Mouse (Mus musculus): ENCODE measurements around the gene Olfr1564.

DNA sequence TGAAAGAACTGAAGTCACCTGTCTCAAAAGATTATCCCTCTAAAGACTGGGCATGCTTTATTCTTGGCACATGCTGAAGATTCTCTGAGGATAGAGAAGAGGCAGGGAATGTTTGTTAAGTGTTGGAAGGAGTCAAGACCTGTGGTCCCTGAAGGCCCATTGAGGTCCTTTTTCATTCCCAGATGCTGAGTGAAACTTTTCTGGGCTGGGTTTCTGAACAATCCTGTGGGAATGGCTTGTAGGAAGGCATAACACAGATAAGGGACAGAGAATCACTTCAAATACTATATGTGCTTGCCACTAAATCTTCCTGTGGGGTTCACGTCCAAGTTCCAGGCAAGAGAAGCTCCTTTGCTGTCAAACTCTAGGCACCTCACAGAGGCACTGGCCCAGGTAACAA lies 42.9 kb upstream of the Olfr1564 start, which contains the start of gene Olfr63:
- TF ChIP-seq POLR2A (IDR thresholded peaks at IDR 0.05; ENCODE audit: insufficient read depth, low read depth, low read length) (no peak), CTCF (IDR thresholded peaks at IDR 0.05; ENCODE audit: insufficient read depth, low read depth, low read length) (no peak)
